Mouse (Mus musculus) brain, adult 2 months (tissue): ENCODE data around the gene Speer4b.
"Not testable (repeated sequence)": the region's sequence is repeated elsewhere in the genome, so short reads cannot be mapped to it uniquely, and the experiment has no call there.

Experiments
- DNase-seq: peaks from one replicate; pipeline ENCODE4 v3.0.0; 2011; ENCODE audit warnings: low read depth, low spot score

Gene Speer4b

DNA sequence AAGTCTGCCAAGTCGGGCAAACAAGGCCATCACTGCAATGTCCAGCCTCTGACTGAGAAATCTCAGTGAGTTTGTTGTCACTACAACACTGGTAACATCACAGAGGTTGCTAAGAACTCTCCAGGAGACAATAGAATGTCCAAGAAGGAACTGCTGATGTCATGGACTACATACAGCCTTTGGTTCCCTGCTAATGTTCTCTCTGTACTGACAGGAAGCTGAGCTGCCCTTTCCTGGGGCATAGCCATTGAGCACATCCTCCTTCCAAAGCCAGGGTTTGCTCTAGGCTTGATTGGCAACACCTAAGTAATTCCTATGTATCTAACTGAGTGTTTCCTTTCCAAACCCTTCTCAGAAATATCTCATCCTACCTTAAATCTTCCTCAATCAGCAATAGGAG, at the start of gene Speer4b:
Speer4b (minus strand) TSS at position 101 of the 400 bp plus-strand sequence.
- not testable (repeated sequence) for DNase-seq

DNA sequence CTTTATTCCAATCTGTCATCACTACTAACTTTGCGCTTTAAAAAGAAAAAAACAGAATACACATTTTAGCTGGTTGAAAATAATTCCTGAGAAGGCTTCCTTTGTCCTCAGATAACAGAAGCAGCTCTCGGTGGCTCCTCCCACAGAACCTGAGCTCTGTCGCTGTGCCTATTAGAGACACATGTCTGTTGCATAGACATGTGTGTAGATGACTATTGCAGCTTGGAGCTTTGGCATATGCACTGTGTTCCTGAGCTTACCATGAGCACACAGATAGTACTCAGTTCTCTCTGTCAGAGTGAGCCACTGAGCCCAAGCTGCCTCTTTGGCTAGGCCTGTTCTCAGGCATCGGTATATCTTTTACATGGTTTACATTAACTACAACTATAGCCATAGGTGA, 48.1 kb upstream of the Speer4b start:
- DNase-seq: no peak

DNA sequence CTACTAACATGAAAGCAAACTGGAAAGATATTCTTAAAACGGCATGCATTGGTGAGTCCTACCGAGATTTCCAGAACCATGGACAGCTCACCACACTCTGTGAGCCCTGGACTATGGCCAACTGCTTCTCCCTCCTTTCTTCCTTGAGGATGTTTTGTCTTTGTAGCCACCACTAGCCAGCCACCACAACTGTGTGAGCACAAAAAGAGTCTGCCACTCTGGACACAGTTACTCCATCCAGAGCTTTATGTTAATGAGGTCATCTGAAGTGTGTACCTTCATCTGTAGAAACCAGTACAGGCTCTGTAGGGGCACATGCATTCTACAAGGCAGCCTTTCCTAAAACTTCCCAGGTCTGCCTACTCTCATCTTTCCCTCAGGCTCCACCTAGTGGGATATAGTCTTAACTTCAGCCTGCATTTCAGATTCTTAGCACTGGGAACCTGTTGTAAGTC, 43.6 kb upstream of the Speer4b start:
- peak; percentile 88 for DNase-seq

GRCm38 (mm10) chr5:27526906-27527305, 25.7 kb upstream of the Speer4b start:
- DNase-seq: peak; percentile 74

- peak; percentile 65 for DNase-seq
Measured at GRCm38 (mm10) chr5:27518716-27519115, 17.5 kb upstream of the Speer4b start.

DNA sequence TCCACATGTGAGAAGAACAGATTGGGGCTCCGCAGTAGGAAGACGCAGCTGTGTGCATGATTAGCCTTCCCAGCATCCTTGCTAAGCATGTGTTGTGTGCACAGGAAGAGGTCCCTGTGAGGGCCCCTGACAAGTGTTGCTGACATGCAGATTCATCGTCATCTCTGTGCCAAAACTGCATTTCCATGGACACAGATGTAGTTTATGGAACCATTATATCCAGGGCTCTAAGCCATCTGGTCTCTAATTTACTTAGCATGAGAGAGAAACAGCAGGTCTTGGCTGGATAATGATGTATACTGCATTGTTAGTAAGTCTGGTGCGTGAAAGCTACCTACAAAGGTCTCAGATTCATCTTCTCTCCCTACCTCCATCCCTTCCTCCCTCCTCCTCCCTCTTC, 10.3 kb downstream of the Speer4b start:
- DNase-seq: peak; percentile 42

DNA sequence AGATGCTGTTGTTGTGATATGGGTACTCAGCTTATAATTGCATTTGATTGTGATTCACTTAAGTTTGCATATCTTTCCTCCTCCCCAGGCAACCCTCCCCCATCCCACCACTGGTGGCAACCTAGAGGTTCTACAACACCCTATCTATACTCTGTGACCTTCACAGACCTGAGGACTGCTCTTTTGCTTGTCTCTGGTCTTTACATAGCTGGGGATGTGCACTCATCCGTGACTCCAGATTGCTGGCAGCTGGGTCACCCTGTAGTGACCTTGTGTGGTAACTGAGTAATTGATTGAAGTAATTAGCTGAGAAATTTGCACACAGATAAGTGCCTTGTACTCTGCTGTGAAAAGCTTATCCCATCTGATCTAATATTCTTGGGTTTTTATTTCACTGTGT, 15.1 kb downstream of the Speer4b start:
- DNase-seq: no peak

GRCm38 (mm10) chr5:27481706-27482105, 19.5 kb downstream of the Speer4b start:
- peak; percentile 57 for DNase-seq

DNA sequence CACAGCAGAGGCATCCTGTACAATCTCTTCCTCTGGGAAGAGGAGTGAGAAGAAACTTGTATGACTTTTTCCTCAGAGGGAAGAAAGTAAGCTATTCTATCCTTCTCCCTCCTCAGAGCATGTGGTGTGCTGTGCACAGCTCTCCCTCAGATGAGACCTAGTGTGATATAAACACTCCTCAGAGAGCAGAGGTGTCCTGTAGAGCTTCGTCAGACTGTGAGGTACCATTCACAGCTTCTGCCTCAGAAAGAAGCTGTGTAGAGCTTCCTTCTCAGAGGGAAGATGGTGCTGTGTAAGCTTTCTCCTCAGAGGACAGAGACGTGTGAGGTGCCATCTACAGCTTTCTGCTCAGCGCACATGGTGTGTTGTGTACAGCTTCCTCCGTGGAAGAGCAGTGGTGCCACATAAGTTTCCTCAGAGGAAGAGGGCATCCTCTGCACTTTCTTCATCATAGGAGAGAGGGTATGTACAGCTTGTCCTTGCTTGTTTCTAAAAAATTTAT, 26.2 kb downstream of the Speer4b start:
- peak; percentile 57 for DNase-seq

DNA sequence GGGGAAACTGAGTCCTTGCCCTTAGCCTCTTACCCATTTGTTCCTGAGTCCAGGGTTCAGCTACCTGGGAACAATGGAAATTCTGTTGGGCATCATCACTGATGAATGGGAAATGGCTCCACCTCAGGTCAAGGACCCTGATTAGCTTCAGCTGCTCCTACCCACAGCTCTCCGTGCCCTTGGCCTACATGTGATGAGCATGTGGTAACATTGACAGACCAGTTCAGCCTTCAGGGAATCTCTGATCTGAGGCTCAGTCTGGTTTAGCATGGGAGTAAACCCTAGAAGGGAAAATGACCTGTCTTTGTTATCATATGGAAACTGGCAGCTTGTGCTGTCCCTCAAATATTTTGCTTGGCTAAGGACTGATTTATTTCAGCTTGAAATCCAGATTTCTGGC, 43.6 kb downstream of the Speer4b start:
- no peak for DNase-seq

DNA sequence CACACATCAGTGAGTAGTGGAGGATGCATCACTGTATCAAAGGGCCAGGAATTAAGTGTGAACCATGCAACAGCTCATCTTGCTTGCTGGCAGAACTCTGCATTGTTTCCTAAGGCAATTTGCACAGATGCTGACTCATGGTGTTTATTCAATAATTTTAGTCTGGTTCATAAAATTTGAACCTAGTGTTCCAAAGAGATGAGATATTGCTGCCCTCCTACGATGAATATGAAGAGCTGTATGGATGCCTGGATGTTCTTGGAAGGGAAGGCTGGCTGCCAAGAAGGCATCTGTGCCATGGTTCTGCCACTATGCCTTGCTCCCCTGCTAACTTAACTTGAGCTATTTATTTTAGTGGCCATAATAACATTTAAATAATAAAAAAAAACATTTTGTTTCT, 44.3 kb downstream of the Speer4b start:
- DNase-seq: peak; percentile 90

DNA sequence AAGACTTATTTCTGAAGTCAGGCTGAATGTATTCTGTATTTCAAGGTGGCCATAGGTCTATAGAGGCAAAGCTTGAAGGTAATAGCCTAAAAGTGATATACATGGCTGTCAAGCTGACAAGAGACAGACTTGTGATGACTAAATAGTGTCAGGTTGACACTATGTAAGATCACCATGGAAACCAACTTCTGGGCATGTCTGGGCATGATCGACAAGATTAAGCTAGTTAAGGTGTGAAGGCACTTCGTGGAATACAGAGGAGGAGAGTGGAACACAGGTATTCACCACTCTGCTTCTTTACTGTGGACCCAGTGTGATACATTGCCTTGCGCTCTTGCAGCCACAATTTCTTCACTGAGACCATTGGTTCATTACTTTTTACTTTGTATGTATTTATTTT, 46.9 kb downstream of the Speer4b start:
- no peak for DNase-seq

- peak; percentile 74 for DNase-seq
Measured at GRCm38 (mm10) chr5:27453201-27453845, 47.9 kb downstream of the Speer4b start.
